Mouse (Mus musculus) limb, embryonic 10.5 days (tissue): ENCODE measurements around the gene Acox3. TPM values are rescaled to one million over a fixed set of nuclear protein-coding genes. Genes with fewer than 3 reads are reported as not detected.

Experiments used
- DNase-seq: peaks from one replicate; pipeline ENCODE4 v3.0.0-alpha.2; 2017; ENCODE audit warnings: low spot score
- H3K27ac ChIP-seq: fragments of 300-500 bp; sonication (generic); 2 replicates; pipeline ENCODE4 v1.5.1; 2016; ENCODE audit warnings: mild to moderate bottlenecking
- H3K27me3 ChIP-seq: fragments of 300-500 bp; sonication (generic); 2 replicates; pipeline ENCODE4 v1.6.1; 2016; ENCODE audit warnings: low read depth, mild to moderate bottlenecking; ENCODE audit not compliant: poor library complexity, severe bottlenecking
- H3K36me3 ChIP-seq: fragments of 300-500 bp; sonication (generic); 2 replicates; pipeline ENCODE4 v1.6.1; 2016; ENCODE audit warnings: mild to moderate bottlenecking, moderate library complexity
- H3K4me1 ChIP-seq: fragments of 300-500 bp; sonication (generic); 2 replicates; pipeline ENCODE4 v1.6.1; 2016
- H3K4me3 ChIP-seq: fragments of 300-500 bp; sonication (generic); 2 replicates; pipeline ENCODE4 v1.5.1; 2016; ENCODE audit warnings: mild to moderate bottlenecking, moderate library complexity
- H3K9me3 ChIP-seq: fragments of 300-500 bp; sonication (generic); replicated peaks from 2 replicates; pipeline ENCODE4 v1.6.1; 2016; ENCODE audit warnings: mild to moderate bottlenecking
- WGBS: fragments of 180-500 bp; shearing (Covaris S2); methylation state at CpG from one replicate; pipeline ENCODE4 v1.1.7; 2016; 5-methylcytosine and 5-hydroxymethylcytosine counted together
- polyA plus RNA-seq: library from polyadenylated mRNA; unstranded; fragments of >200 nt; fragmentation: Nextera tagmentation; extraction: Ambion mirVana; gene quantifications from 2 replicates; pipeline ENCODE4 v1.2.1, GENCODE M21; 2016

Gene Acox3
- polyA plus RNA-seq, 1 experiment from 2014 or later = 11.5 TPM

GRCm38 (mm10) chr5:35606800-35607199 is 24.0 kb downstream of the Acox3 start:
- Histone ChIP-seq H3K27ac (no peak overlapping the region), H3K4me1 (peaks cover 26% of the 10 kb centered on the region), H3K4me3 (no peak overlapping the region), H3K36me3 (peaks cover 5% of the 10 kb centered on the region; the same call in 1 of the 2 replicates), H3K27me3 (no peaks in the 10 kb centered on the region), H3K9me3 (no peaks in the 10 kb centered on the region)
- no peak for DNase-seq
- 91% methylated on average over 7 of the region's 7 CpGs for WGBS

- H3K27me3 ChIP-seq = no peaks in the 10 kb centered on the region
- H3K4me1 ChIP-seq = peaks cover 26% of the 10 kb centered on the region
- no peaks in the 10 kb centered on the region for H3K9me3 ChIP-seq
- H3K4me3 ChIP-seq = no peak overlapping the region
- WGBS = 74% methylated on average over 7 of the region's 7 CpGs
- H3K27ac ChIP-seq = 0 out of 2 replicates have a peak overlapping the region, but pooled peaks have one; percentile 7
- H3K36me3 ChIP-seq = no peaks in the 10 kb centered on the region
- DNase-seq = no peak
Measured at GRCm38 (mm10) chr5:35607784-35608183, 24.9 kb downstream of the Acox3 start.

- no peak overlapping the region for H3K4me3 ChIP-seq
- no peaks in the 10 kb centered on the region for H3K27me3 ChIP-seq
- H3K36me3 ChIP-seq = no peaks in the 10 kb centered on the region
- peak overlapping the region; percentile 8; the same call in 1 of the 2 replicates for H3K27ac ChIP-seq
- 84% methylated on average over 5 of the region's 5 CpGs for WGBS
- H3K9me3 ChIP-seq = no peaks in the 10 kb centered on the region
- H3K4me1 ChIP-seq = peaks cover 26% of the 10 kb centered on the region
- DNase-seq = no peak
Measured at GRCm38 (mm10) chr5:35608559-35608958, 25.7 kb downstream of the Acox3 start.

GRCm38 (mm10) chr5:35609381-35609780 is 26.5 kb downstream of the Acox3 start:
- no peaks in the 10 kb centered on the region for H3K27me3 ChIP-seq
- no peak overlapping the region for H3K4me3 ChIP-seq
- WGBS = 43% methylated on average over 12 of the region's 12 CpGs
- H3K9me3 ChIP-seq = no peaks in the 10 kb centered on the region
- H3K36me3 ChIP-seq = no peaks in the 10 kb centered on the region
- H3K27ac ChIP-seq = peak overlapping the region; percentile 56; the same call in 1 of the 2 replicates
- peaks cover 26% of the 10 kb centered on the region for H3K4me1 ChIP-seq
- DNase-seq = peak; percentile 51

- Histone ChIP-seq H3K9me3 (no peaks in the 10 kb centered on the region), H3K27ac (peak overlapping the region; percentile 26; the same call in 1 of the 2 replicates), H3K27me3 (no peaks in the 10 kb centered on the region), H3K4me1 (peaks cover 26% of the 10 kb centered on the region), H3K36me3 (no peaks in the 10 kb centered on the region), H3K4me3 (no peak overlapping the region)
- DNase-seq = no peak
- 81% methylated on average over 2 of the region's 2 CpGs for WGBS
Measured at GRCm38 (mm10) chr5:35609971-35610370, 27.1 kb downstream of the Acox3 start.

GRCm38 (mm10) chr5:35610381-35610780 is 27.5 kb downstream of the Acox3 start:
- DNase-seq = no peak
- Histone ChIP-seq H3K4me1 (peaks cover 26% of the 10 kb centered on the region), H3K27ac (0 out of 2 replicates have a peak overlapping the region, but pooled peaks have one; percentile 26), H3K4me3 (no peak overlapping the region), H3K27me3 (no peaks in the 10 kb centered on the region), H3K36me3 (no peaks in the 10 kb centered on the region), H3K9me3 (no peaks in the 10 kb centered on the region)
- 92% methylated on average over 7 of the region's 7 CpGs for WGBS

GRCm38 (mm10) chr5:35611170-35611569 is 28.3 kb downstream of the Acox3 start:
- no peak overlapping the region for H3K27ac ChIP-seq
- H3K4me1 ChIP-seq = peaks cover 26% of the 10 kb centered on the region
- no peak for DNase-seq
- no peaks in the 10 kb centered on the region for H3K27me3 ChIP-seq
- no peak overlapping the region for H3K4me3 ChIP-seq
- WGBS = 90% methylated on average over 9 of the region's 9 CpGs
- H3K9me3 ChIP-seq = no peaks in the 10 kb centered on the region
- no peaks in the 10 kb centered on the region for H3K36me3 ChIP-seq

GRCm38 (mm10) chr5:35611900-35612299 is 29.1 kb downstream of the Acox3 start:
- H3K9me3 ChIP-seq = no peaks in the 10 kb centered on the region
- WGBS = 86% methylated on average over 11 of the region's 11 CpGs
- H3K4me3 ChIP-seq = no peak overlapping the region
- no peak overlapping the region for H3K27ac ChIP-seq
- no peaks in the 10 kb centered on the region for H3K36me3 ChIP-seq
- no peaks in the 10 kb centered on the region for H3K27me3 ChIP-seq
- peaks cover 30% of the 10 kb centered on the region for H3K4me1 ChIP-seq
- no peak for DNase-seq

- Histone ChIP-seq H3K4me3 (no peak overlapping the region), H3K9me3 (no peaks in the 10 kb centered on the region), H3K4me1 (peaks cover 29% of the 10 kb centered on the region), H3K27me3 (no peaks in the 10 kb centered on the region), H3K27ac (no peak overlapping the region), H3K36me3 (no peaks in the 10 kb centered on the region)
- WGBS = 90% methylated on average over 8 of the region's 8 CpGs
- DNase-seq = no peak
Measured at GRCm38 (mm10) chr5:35612722-35613121, 29.9 kb downstream of the Acox3 start.

GRCm38 (mm10) chr5:35616943-35617342 is 34.1 kb downstream of the Acox3 start:
- Histone ChIP-seq H3K4me3 (no peak overlapping the region), H3K27me3 (no peaks in the 10 kb centered on the region), H3K27ac (no peak overlapping the region), H3K36me3 (no peaks in the 10 kb centered on the region), H3K4me1 (peaks cover 15% of the 10 kb centered on the region), H3K9me3 (no peaks in the 10 kb centered on the region)
- DNase-seq = no peak
- WGBS = 56% methylated on average over 5 of the region's 5 CpGs

- no peaks in the 10 kb centered on the region for H3K27me3 ChIP-seq
- no peak overlapping the region for H3K27ac ChIP-seq
- H3K4me1 ChIP-seq = peaks cover 15% of the 10 kb centered on the region
- H3K4me3 ChIP-seq = no peak overlapping the region
- 41% methylated on average over 4 of the region's 4 CpGs for WGBS
- H3K9me3 ChIP-seq = no peaks in the 10 kb centered on the region
- H3K36me3 ChIP-seq = no peaks in the 10 kb centered on the region
- DNase-seq = no peak
Measured at GRCm38 (mm10) chr5:35621114-35621513, 38.3 kb downstream of the Acox3 start.

- Histone ChIP-seq H3K4me1 (peaks cover 9% of the 10 kb centered on the region), H3K36me3 (no peaks in the 10 kb centered on the region), H3K27me3 (no peaks in the 10 kb centered on the region), H3K9me3 (no peaks in the 10 kb centered on the region), H3K27ac (no peak overlapping the region), H3K4me3 (no peak overlapping the region)
- DNase-seq = no peak
Measured at GRCm38 (mm10) chr5:35623831-35624230, 41.0 kb downstream of the Acox3 start.

- Histone ChIP-seq H3K27ac (no peak overlapping the region), H3K4me1 (peaks cover 9% of the 10 kb centered on the region), H3K27me3 (no peaks in the 10 kb centered on the region), H3K4me3 (no peak overlapping the region), H3K36me3 (no peaks in the 10 kb centered on the region), H3K9me3 (no peaks in the 10 kb centered on the region)
- WGBS = 76% methylated on average over 4 of the region's 4 CpGs
- no peak for DNase-seq
Measured at GRCm38 (mm10) chr5:35624751-35625239, 42.0 kb downstream of the Acox3 start.

GRCm38 (mm10) chr5:35626408-35626807 is 43.6 kb downstream of the Acox3 start:
- Histone ChIP-seq H3K9me3 (no peaks in the 10 kb centered on the region), H3K27ac (no peak overlapping the region), H3K4me1 (peaks cover under 1% of the 10 kb centered on the region), H3K36me3 (no peaks in the 10 kb centered on the region), H3K27me3 (no peaks in the 10 kb centered on the region), H3K4me3 (no peak overlapping the region)
- DNase-seq = no peak
- WGBS = 76% methylated on average over 2 of the region's 2 CpGs
